Mouse (Mus musculus): Measurements from ENCODE around the gene Usp44. TPM values are rescaled to one million over a fixed set of nuclear protein-coding genes. Genes with fewer than 3 reads are reported as not detected.

Usp44 gene
- total and polyA plus RNA-seq, 3 experiments: 2.9 to 28.2 (median 4.6) TPM

- no peaks in the 10 kb centered on the region for H3K36me3 ChIP-seq (replicated peaks in 1 of 2; ENCODE audit: control insufficient read depth in 1 of 2, insufficient read depth in 1 of 2, low read length in 1 of 2)
- dilution Hi-C loops (cut with MboI; ENCODE audit: extremely low pct_ligation_motif_present, extremely low pct_unique_long_range_greater_than_20kb, low sequenced_read_pairs) (no loop called here), in situ Hi-C loops (cut with MboI; ENCODE audit: low pct_ligation_motif_present, low pct_unique_long_range_greater_than_20kb, low sequenced_read_pairs) (no loop called here)
- TF ChIP-seq MYC (IDR thresholded peaks at IDR 0.05; ENCODE audit: low read depth, low read length) (no peak), E2F4 (IDR thresholded peaks at IDR 0.05; ENCODE audit: insufficient replicate concordance, low read depth, low read length) (no peak), JUN (IDR thresholded peaks at IDR 0.05; ENCODE audit: insufficient read depth, low read depth, low read length) (no peak), MAFK (IDR thresholded peaks at IDR 0.05; ENCODE audit: insufficient replicate concordance, low read length) (no peak), UBTF (IDR thresholded peaks at IDR 0.05; ENCODE audit: low read depth, low read length) (no peak), CTCF (conservative IDR thresholded peaks at IDR 0.05 in 1 of 2, IDR thresholded peaks at IDR 0.05 in 1 of 2; ENCODE audit: low read depth in 2 of 2, low read length in 2 of 2) (no peak), NELFE (IDR thresholded peaks at IDR 0.05; ENCODE audit: low read depth, low read length) (no peak), MEF2A (IDR thresholded peaks at IDR 0.05; ENCODE audit: borderline replicate concordance, low read depth, low read length) (no peak), GABPA (IDR thresholded peaks at IDR 0.05; ENCODE audit: insufficient replicate concordance, low read depth, low read length) (no peak), POLR2AphosphoS2 (IDR thresholded peaks at IDR 0.05; ENCODE audit: low read depth, low read length) (no peak), MXI1 (IDR thresholded peaks at IDR 0.05; ENCODE audit: low read depth, low read length) (no peak), ZKSCAN1 (IDR thresholded peaks at IDR 0.05; ENCODE audit: borderline replicate concordance, low read depth, low read length) (no peak)
- H3K4me3 ChIP-seq (replicated peaks in 1 of 3; ENCODE audit: low read depth in 2 of 3, low read length in 2 of 3, poor library complexity in 1 of 3): no peak overlapping the region
- H3K27me3 ChIP-seq (replicated peaks): no peaks in the 10 kb centered on the region
- no peaks in the 10 kb centered on the region for H3K9me3 ChIP-seq (replicated peaks; ENCODE audit: low read length)
- H3K79me2 ChIP-seq (replicated peaks; ENCODE audit: control insufficient read depth, extremely low read depth, insufficient read depth, poor library complexity, severe bottlenecking): no peaks in the 10 kb centered on the region
- no peak overlapping the region for H3K9ac ChIP-seq (ENCODE audit: insufficient read depth, low read depth)
- H3K4me1 ChIP-seq (ENCODE audit: control insufficient read depth in 1 of 2, insufficient read depth in 2 of 2): no peaks in the 10 kb centered on the region
- no peak overlapping the region for H3K27ac ChIP-seq (ENCODE audit: insufficient read depth, low read depth)
- H3K4me2 ChIP-seq (ENCODE audit: insufficient read depth, low read depth, poor library complexity, severe bottlenecking): no peak overlapping the region
- no peak for DNase-seq (ENCODE audit: extremely low read depth)
Measured at GRCm38 (mm10) chr10:93783216-93784013, 47.9 kb upstream of the Usp44 start.

GRCm38 (mm10) chr10:93799711-93800362, 31.5 kb upstream of the Usp44 start:
- Histone ChIP-seq H3K4me2 (ENCODE audit: insufficient read depth, low read depth, poor library complexity, severe bottlenecking) (no peak overlapping the region), H3K9me3 (replicated peaks; ENCODE audit: low read length) (no peaks in the 10 kb centered on the region)

More at GRCm38 (mm10) chr10:93799711-93800362, 31.5 kb upstream of the Usp44 start:
- in situ Hi-C loops (cut with MboI; ENCODE audit: low pct_ligation_motif_present, low pct_unique_long_range_greater_than_20kb, low sequenced_read_pairs) (loop anchor here (25.0 kb wide), 1 partner anchor 738 kb away; no protein-coding TSS in a partner anchor), dilution Hi-C loops (cut with MboI; ENCODE audit: extremely low pct_ligation_motif_present, extremely low pct_unique_long_range_greater_than_20kb, low sequenced_read_pairs) (no loop called here)
- no peaks in the 10 kb centered on the region for H3K36me3 ChIP-seq (replicated peaks in 1 of 2; ENCODE audit: control insufficient read depth in 1 of 2, insufficient read depth in 1 of 2, low read length in 1 of 2)
- H3K27ac ChIP-seq (ENCODE audit: insufficient read depth, low read depth): no peak overlapping the region
- TF ChIP-seq MAZ (IDR thresholded peaks at IDR 0.05; ENCODE audit: low read depth, low read length): no peak
- no peak for TF ChIP-seq ETS1 (conservative IDR thresholded peaks at IDR 0.05; ENCODE audit: low read depth, low read length)
- TF ChIP-seq MAX (IDR thresholded peaks at IDR 0.05; ENCODE audit: low read length): no peak
- TF ChIP-seq POLR2A (IDR thresholded peaks at IDR 0.05; ENCODE audit: low read depth, low read length): no peak
- TF ChIP-seq RAD21 (IDR thresholded peaks at IDR 0.05; ENCODE audit: low read depth, low read length): no peak
- TF ChIP-seq KAT2A (IDR thresholded peaks at IDR 0.05; ENCODE audit: insufficient replicate concordance, low read length): no peak
- no peak for TF ChIP-seq JUN (IDR thresholded peaks at IDR 0.05; ENCODE audit: insufficient read depth, low read depth, low read length)
- TF ChIP-seq RCOR1 (conservative IDR thresholded peaks at IDR 0.05; ENCODE audit: low read depth, low read length): no peak
- TF ChIP-seq MYC (IDR thresholded peaks at IDR 0.05; ENCODE audit: low read depth, low read length): no peak
- TF ChIP-seq IRF4 (IDR thresholded peaks at IDR 0.05; ENCODE audit: low read depth, low read length): no peak
- no peak for TF ChIP-seq SIN3A (IDR thresholded peaks at IDR 0.05; ENCODE audit: low read length)
- TF ChIP-seq USF1 (IDR thresholded peaks at IDR 0.05; ENCODE audit: low read depth, low read length): no peak
- no peak for TF ChIP-seq PAX5 (IDR thresholded peaks at IDR 0.05; ENCODE audit: low read length)
- no peak for TF ChIP-seq POLR2AphosphoS2 (IDR thresholded peaks at IDR 0.05; ENCODE audit: low read depth, low read length)
- no peak for TF ChIP-seq GABPA (IDR thresholded peaks at IDR 0.05; ENCODE audit: insufficient replicate concordance, low read depth, low read length)
- TF ChIP-seq HCFC1 (IDR thresholded peaks at IDR 0.05; ENCODE audit: low read depth, low read length): no peak
- TF ChIP-seq CTCF (conservative IDR thresholded peaks at IDR 0.05 in 1 of 2, IDR thresholded peaks at IDR 0.05 in 1 of 2; ENCODE audit: low read depth in 2 of 2, low read length in 2 of 2): no peak
- no peak for TF ChIP-seq ZNF384 (IDR thresholded peaks at IDR 0.05; ENCODE audit: low read depth, low read length)
- no peak for TF ChIP-seq SMC3 (IDR thresholded peaks at IDR 0.05; ENCODE audit: low read depth, low read length)
- no peak for TF ChIP-seq CHD1 (IDR thresholded peaks at IDR 0.05; ENCODE audit: low read depth, low read length)
- no peaks in the 10 kb centered on the region for H3K27me3 ChIP-seq (replicated peaks)
- H3K4me1 ChIP-seq (ENCODE audit: control insufficient read depth in 1 of 2, insufficient read depth in 2 of 2): peaks cover 2 to 10% of the 10 kb centered on the region in 2 experiments; a peak in 1 of 4 replicates
- H3K79me2 ChIP-seq (replicated peaks; ENCODE audit: control insufficient read depth, extremely low read depth, insufficient read depth, poor library complexity, severe bottlenecking): no peaks in the 10 kb centered on the region
- no peak for DNase-seq (ENCODE audit: extremely low read depth)
- H3K9ac ChIP-seq (ENCODE audit: insufficient read depth, low read depth): no peak overlapping the region
- no peak overlapping the region for H3K4me3 ChIP-seq (replicated peaks in 1 of 3; ENCODE audit: low read depth in 2 of 3, low read length in 2 of 3, poor library complexity in 1 of 3)

Data from CH12.LX (cell line).